Mouse (Mus musculus): ENCODE results near the gene Gm5269.

- TF ChIP-seq POLR2A (IDR thresholded peaks at IDR 0.05; ENCODE audit: extremely low read depth, insufficient read depth, low read length): no peak
- TF ChIP-seq CTCF (IDR thresholded peaks at IDR 0.05; ENCODE audit: low read depth, low read length): no peak
These were observed 29.7 kb upstream of the Gm5269 start for GRCm38 (mm10) chr1:45919752-45920151.

Data from liver, adult 2 months (tissue).